Mouse (Mus musculus) liver, embryonic 14.5 days (tissue): Measurements from ENCODE around the gene Sh3d21. TPM values are rescaled to one million over a fixed set of nuclear protein-coding genes. Genes with fewer than 3 reads are reported as not detected.

Source experiments
- ATAC-seq: fragments of 200-750 bp; cut with Nextera tagmentation; 2 replicates; pipeline ENCODE4 v1.8.0; 2017; ENCODE audit warnings: moderate number of reproducible peaks, mild to moderate bottlenecking, moderate library complexity; ENCODE audit not compliant: insufficient read depth
- DNase-seq, 3 experiments: peaks; one replicate each; pipeline ENCODE4 v3.0.0-alpha.2; 2012 to 2013; ENCODE audit warnings: low read depth in 3 of 3, low spot score in 3 of 3
- H3K27ac ChIP-seq: fragments of 300-500 bp; sonication (generic); 2 replicates; pipeline ENCODE4 v1.5.1; 2014; ENCODE audit warnings: moderate library complexity, mild to moderate bottlenecking, control low read depth, inconsistent platforms
- H3K27me3 ChIP-seq: fragments of 300-500 bp; sonication (generic); 2 replicates; pipeline ENCODE4 v1.6.1; 2014; ENCODE audit warnings: mild to moderate bottlenecking, low read length, moderate library complexity; ENCODE audit not compliant: control insufficient read depth, insufficient read depth
- H3K36me3 ChIP-seq: fragments of 300-500 bp; sonication (generic); replicated peaks from 2 replicates; pipeline ENCODE4 v1.6.1; 2014; ENCODE audit warnings: low read depth; ENCODE audit not compliant: control insufficient read depth, insufficient read depth
- H3K4me1 ChIP-seq, 2 experiments: fragments of 200-500 bp in 1 of 2; fragments of 300-500 bp in 1 of 2; sonication (generic) in 1 of 2; replicated peaks; 2 replicates each; pipeline ENCODE4 v1.6.1; 2012 to 2014; ENCODE audit warnings: antibody characterized with exemption in 1 of 2, inconsistent platforms in 1 of 2, low read length in 1 of 2; ENCODE audit not compliant: control insufficient read depth in 2 of 2, insufficient read depth in 2 of 2
- H3K4me2 ChIP-seq: fragments of 300-500 bp; sonication (generic); 2 replicates; pipeline ENCODE4 v1.6.1; 2014; ENCODE audit warnings: low read depth, mild to moderate bottlenecking, control low read depth, moderate library complexity
- H3K4me3 ChIP-seq, 2 experiments: fragments of 200-500 bp in 1 of 2; fragments of 300-500 bp in 1 of 2; sonication (generic) in 1 of 2; 2 replicates each; pipeline ENCODE4 v1.5.1; 2012 to 2014; ENCODE audit warnings: low read depth in 2 of 2, low read length in 2 of 2, mild to moderate bottlenecking in 2 of 2, control low read depth in 1 of 2, inconsistent platforms in 1 of 2, moderate library complexity in 1 of 2; ENCODE audit not compliant: insufficient read depth in 1 of 2
- H3K9ac ChIP-seq: fragments of 300-500 bp; sonication (generic); replicated peaks from 2 replicates; pipeline ENCODE4 v1.6.1; 2014; ENCODE audit warnings: mild to moderate bottlenecking, control low read depth, moderate library complexity
- H3K9me3 ChIP-seq: fragments of 300-500 bp; sonication (generic); 2 replicates; pipeline ENCODE4 v1.6.1; 2016; ENCODE audit warnings: low read length, mixed read lengths; ENCODE audit not compliant: control insufficient read depth
- CTCF ChIP-seq: IDR thresholded peaks from 2 replicates; pipeline ENCODE4 v1.5.1; 2016; ENCODE audit warnings: antibody characterized with exemption, low read depth, control low read depth
- EP300 ChIP-seq: IDR thresholded peaks from 2 replicates; pipeline ENCODE4 v1.6.1; 2016; ENCODE audit warnings: antibody characterized with exemption, low read depth
- WGBS: fragments of 180-500 bp; shearing (Covaris S2); extraction: QIAGEN DNeasy Blood & Tissue Kit; methylation state at CpG from one replicate; pipeline ENCODE4 v1.1.7; 2014; ENCODE audit not compliant: insufficient replicate concordance; 5-methylcytosine and 5-hydroxymethylcytosine counted together
- polyA plus RNA-seq, 2 experiments: library from polyadenylated mRNA; depleted of rRNA in 1 of 2; stranded (reverse) in 1 of 2; unstranded in 1 of 2; fragments of >200 nt; fragmentation: Nextera tagmentation in 1 of 2; extraction: Ambion mirVana in 1 of 2; gene quantifications; 2 replicates each; pipeline versions ENCODE4 v1.2.1 to v1.2.3; 2012 to 2014

Sh3d21 gene
- polyA plus RNA-seq, 2 experiments: 0.46 to 0.93 TPM

DNA sequence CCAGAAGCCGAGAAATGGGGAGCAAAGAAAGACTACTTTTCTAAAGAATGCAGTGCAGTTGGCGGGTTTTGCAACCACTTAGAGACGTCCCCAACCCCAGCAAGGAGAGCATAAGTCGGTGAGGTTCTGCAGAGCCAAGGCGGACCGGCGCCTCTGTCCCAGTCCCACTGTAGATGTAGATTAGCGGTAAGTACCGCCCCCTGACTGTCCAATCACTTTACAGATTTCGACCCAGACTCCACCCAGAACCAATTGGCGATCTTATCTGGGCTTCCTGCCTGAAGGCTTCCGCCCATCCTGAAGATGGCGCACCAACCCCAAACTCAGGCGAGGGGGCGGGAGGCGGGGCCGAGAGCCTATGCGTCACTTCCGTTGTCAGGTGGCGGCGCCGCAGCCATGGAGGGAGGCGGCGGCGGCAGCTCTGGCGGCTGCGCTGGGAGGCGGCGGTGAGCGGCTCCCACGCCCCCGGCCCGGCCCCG is 59.7 kb downstream of the Sh3d21 start, which contains the start of gene Stk40:
Gene Stk40 (plus strand): TSS at position 368 of the 479 bp plus-strand sequence.
- Histone ChIP-seq H3K27me3 (no peaks in the 10 kb centered on the region), H3K4me1 (peaks cover 43 to 47% of the 10 kb centered on the region in 2 experiments), H3K27ac (peak within 1 kb of the TSS; percentile 100), H3K9me3 (no peaks in the 10 kb centered on the region), H3K4me3 (peak within 1 kb of the TSS; percentile 66 to 76), H3K4me2 (peak within 1 kb of the TSS; percentile 100), H3K9ac (peak within 1 kb of the TSS; percentile 90), H3K36me3 (no peaks in the 10 kb centered on the region)
- ATAC-seq (peak; percentile 88), DNase-seq (peak; percentile 95 to 97 (median 97))
- WGBS: under 1% methylated on average over 34 of the region's 34 CpGs
- no peak for TF ChIP-seq EP300
- TF ChIP-seq CTCF: peak; percentile 91

GRCm38 (mm10) chr4:126103057-126103581 is 60.2 kb downstream of the Sh3d21 start:
- peaks cover 3% of the 10 kb centered on the region for H3K36me3 ChIP-seq
- peak overlapping the region; percentile 86 for H3K9ac ChIP-seq
- H3K9me3 ChIP-seq: no peaks in the 10 kb centered on the region
- ATAC-seq (peak; percentile 84), DNase-seq (peak; percentile 91 to 95 (median 93))
- TF ChIP-seq EP300 (peak; percentile 55), CTCF (no peak)
- peak overlapping the region; percentile 100 for H3K27ac ChIP-seq
- H3K4me1 ChIP-seq: peaks cover 43 to 49% of the 10 kb centered on the region in 2 experiments
- no peaks in the 10 kb centered on the region for H3K27me3 ChIP-seq
- WGBS: 0% methylated on average over 15 of the region's 15 CpGs
- peak overlapping the region; percentile 100 for H3K4me2 ChIP-seq
- peak overlapping the region; percentile 66 to 76 for H3K4me3 ChIP-seq

DNA sequence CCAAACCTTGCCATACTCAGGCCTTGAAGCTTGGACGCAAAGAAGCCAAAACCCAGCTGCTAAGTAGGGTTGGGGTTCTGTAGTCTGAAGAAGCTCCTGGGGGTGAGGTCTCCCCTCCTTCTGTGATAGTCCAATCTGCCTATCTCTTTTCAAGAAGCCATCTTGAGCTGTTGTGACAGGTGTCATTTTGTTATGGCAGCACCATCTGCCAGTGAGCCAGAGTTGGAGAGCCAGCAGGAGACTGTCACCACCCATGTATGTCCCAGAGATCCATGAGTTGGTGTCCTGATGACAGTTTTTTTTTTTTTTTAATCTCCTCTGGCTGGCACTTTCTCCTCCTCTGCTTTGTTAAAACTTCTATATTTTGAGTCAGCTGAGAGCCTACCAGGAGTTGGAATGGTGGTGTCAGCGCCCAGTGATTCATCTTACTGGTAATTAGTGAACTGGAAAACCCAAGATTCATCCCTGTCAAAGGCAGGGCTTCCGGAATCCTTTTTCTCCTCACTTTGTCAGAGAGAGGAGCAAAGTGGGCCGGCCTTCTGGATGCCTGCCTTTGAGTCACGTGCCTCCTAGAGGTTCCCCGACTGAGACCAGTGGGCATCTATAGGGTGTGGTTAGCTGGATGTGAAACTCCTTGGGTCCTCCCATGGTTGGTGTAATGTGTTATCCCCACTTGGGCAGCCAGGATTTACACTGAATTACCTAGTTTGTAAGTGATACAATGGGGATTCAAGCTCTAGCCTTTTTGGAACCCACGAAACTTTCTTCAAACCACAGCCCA is 61.0 kb downstream of the Sh3d21 start:
- DNase-seq (peak; percentile 54 to 71 (median 60)), ATAC-seq (peak; percentile 46)
- H3K9me3 ChIP-seq: no peaks in the 10 kb centered on the region
- H3K36me3 ChIP-seq: peaks cover 3% of the 10 kb centered on the region
- no peaks in the 10 kb centered on the region for H3K27me3 ChIP-seq
- peak overlapping the region; percentile 20 to 76; a peak in 3 of 4 replicates for H3K4me3 ChIP-seq
- H3K27ac ChIP-seq: peak overlapping the region; percentile 100
- peaks cover 47 to 54% of the 10 kb centered on the region in 2 experiments for H3K4me1 ChIP-seq
- WGBS: 40% methylated on average over 7 of the region's 7 CpGs
- peak overlapping the region; percentile 100 for H3K4me2 ChIP-seq
- peak overlapping the region; percentile 86 for H3K9ac ChIP-seq
- no peak for TF ChIP-seq EP300
- TF ChIP-seq CTCF: no peak

- DNase-seq (no peak), ATAC-seq (no peak)
- Histone ChIP-seq H3K27me3 (no peaks in the 10 kb centered on the region), H3K4me2 (no peak overlapping the region), H3K4me1 (peaks cover 52 to 58% of the 10 kb centered on the region in 2 experiments), H3K36me3 (peaks cover 3% of the 10 kb centered on the region), H3K4me3 (no peak overlapping the region), H3K27ac (peak overlapping the region; percentile 89), H3K9ac (no peak overlapping the region), H3K9me3 (no peaks in the 10 kb centered on the region)
- no peak for TF ChIP-seq CTCF
- TF ChIP-seq EP300: no peak
- WGBS: 81% methylated on average over 3 of the region's 3 CpGs
These were observed 62.5 kb downstream of the Sh3d21 start for GRCm38 (mm10) chr4:126100764-126101163.

Other genes with a start within 250 kb of the Sh3d21 start
- gene Csf3r, start 138.9 kb downstream of the Sh3d21 start, polyA plus RNA-seq (2012; rRNA removed): 3.1 and 3.6 TPM in 2 replicates
- 2.1 and 2.7 TPM in 2 replicates for gene Csf3r, start 138.9 kb downstream of the Sh3d21 start, polyA plus RNA-seq (2014; fragmentation: Nextera tagmentation; extraction: Ambion mirVana)
- gene Mrps15, start 116.6 kb downstream of the Sh3d21 start, polyA plus RNA-seq (2012; rRNA removed): 23.3 and 41.3 TPM in 2 replicates
- 88.4 and 99.5 TPM in 2 replicates for gene Mrps15, start 116.6 kb downstream of the Sh3d21 start, polyA plus RNA-seq (2014; fragmentation: Nextera tagmentation; extraction: Ambion mirVana)
- gene Oscp1, start 104.9 kb downstream of the Sh3d21 start, polyA plus RNA-seq (2012; rRNA removed): 0.29 and 0.31 TPM in 2 replicates
- 1.4 and 1.8 TPM in 2 replicates for gene Oscp1, start 104.9 kb downstream of the Sh3d21 start, polyA plus RNA-seq (2014; fragmentation: Nextera tagmentation; extraction: Ambion mirVana)
- 20.1 and 20.3 TPM in 2 replicates for gene Lsm10, start 66.9 kb downstream of the Sh3d21 start, polyA plus RNA-seq (2012; rRNA removed)
- 24.4 and 25.9 TPM in 2 replicates for gene Lsm10, start 66.9 kb downstream of the Sh3d21 start, polyA plus RNA-seq (2014; fragmentation: Nextera tagmentation; extraction: Ambion mirVana)
- gene Stk40, start 59.5 kb downstream of the Sh3d21 start, polyA plus RNA-seq (2012; rRNA removed): 4.3 and 5.6 TPM in 2 replicates
- 8.2 and 9.0 TPM in 2 replicates for gene Stk40, start 59.5 kb downstream of the Sh3d21 start, polyA plus RNA-seq (2014; fragmentation: Nextera tagmentation; extraction: Ambion mirVana)
- 11.9 and 14.8 TPM in 2 replicates for gene Eva1b, start 15.7 kb downstream of the Sh3d21 start, polyA plus RNA-seq (2012; rRNA removed)
- 11.0 and 12.0 TPM in 2 replicates for gene Eva1b, start 15.7 kb downstream of the Sh3d21 start, polyA plus RNA-seq (2014; fragmentation: Nextera tagmentation; extraction: Ambion mirVana)
- 39.2 and 62.6 TPM in 2 replicates for gene Thrap3, start 39.3 kb upstream of the Sh3d21 start, polyA plus RNA-seq (2012; rRNA removed)
- 77.9 and 84.2 TPM in 2 replicates for gene Thrap3, start 39.3 kb upstream of the Sh3d21 start, polyA plus RNA-seq (2014; fragmentation: Nextera tagmentation; extraction: Ambion mirVana)
- gene Map7d1, start 92.9 kb upstream of the Sh3d21 start, polyA plus RNA-seq (2012; rRNA removed): 8.6 and 9.4 TPM in 2 replicates
- gene Map7d1, start 92.9 kb upstream of the Sh3d21 start, polyA plus RNA-seq (2014; fragmentation: Nextera tagmentation; extraction: Ambion mirVana): 4.9 and 6.1 TPM in 2 replicates
- gene Trappc3, start 98.8 kb upstream of the Sh3d21 start, polyA plus RNA-seq (2012; rRNA removed): 16.3 and 23.4 TPM in 2 replicates
- 8.8 and 9.2 TPM in 2 replicates for gene Trappc3, start 98.8 kb upstream of the Sh3d21 start, polyA plus RNA-seq (2014; fragmentation: Nextera tagmentation; extraction: Ambion mirVana)
- gene Col8a2, start 123.3 kb upstream of the Sh3d21 start, polyA plus RNA-seq (2012; rRNA removed): 0.15 and 0.28 TPM in 2 replicates
- gene Col8a2, start 123.3 kb upstream of the Sh3d21 start, polyA plus RNA-seq (2014; fragmentation: Nextera tagmentation; extraction: Ambion mirVana): 0.25 and 0.52 TPM in 2 replicates
- 15.4 TPM in 2 replicates for gene Adprhl2, start 158.2 kb upstream of the Sh3d21 start, polyA plus RNA-seq (2012; rRNA removed)
- 15.4 and 18.4 TPM in 2 replicates for gene Adprhl2, start 158.2 kb upstream of the Sh3d21 start, polyA plus RNA-seq (2014; fragmentation: Nextera tagmentation; extraction: Ambion mirVana)
- 0.45 and 0.85 TPM in 2 replicates for gene Tekt2, start 162.2 kb upstream of the Sh3d21 start, polyA plus RNA-seq (2012; rRNA removed)
- 0.39 and 0.44 TPM in 2 replicates for gene Tekt2, start 162.2 kb upstream of the Sh3d21 start, polyA plus RNA-seq (2014; fragmentation: Nextera tagmentation; extraction: Ambion mirVana)